Mouse (Mus musculus): ENCODE measurements around the gene Car6. TPM values are rescaled to one million over a fixed set of nuclear protein-coding genes. Genes with fewer than 3 reads are reported as not detected.

The Car6 gene
- 0.15 TPM in 1 of 2 replicates, not detected in the other for polyA plus RNA-seq (2012; rRNA removed)

DNA sequence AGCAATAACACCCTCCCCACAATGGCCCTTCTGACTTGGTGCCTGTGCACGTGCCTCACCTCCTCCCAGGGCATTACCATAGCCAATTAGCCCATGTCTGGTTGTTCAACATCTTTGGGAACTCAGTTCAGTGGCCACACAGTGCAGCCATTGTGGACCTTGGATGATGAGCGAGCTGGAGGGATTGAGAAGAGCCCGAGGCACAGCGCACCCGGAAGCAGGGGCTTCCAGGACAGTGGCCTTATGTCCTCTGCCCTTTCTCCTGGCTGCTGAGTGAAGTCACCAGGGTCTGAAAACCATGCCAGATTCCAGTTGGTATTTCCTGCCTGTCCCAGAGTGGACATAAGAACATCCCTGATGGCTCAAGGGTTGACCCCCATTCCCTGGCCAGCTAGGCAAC is at the start of gene Car6:
Car6 (minus strand) TSS at position 101 of the 400 bp plus-strand sequence.
- DNase-seq (ENCODE audit: extremely low spot score in 1 of 2, low spot score in 1 of 2), result no peak

DNA sequence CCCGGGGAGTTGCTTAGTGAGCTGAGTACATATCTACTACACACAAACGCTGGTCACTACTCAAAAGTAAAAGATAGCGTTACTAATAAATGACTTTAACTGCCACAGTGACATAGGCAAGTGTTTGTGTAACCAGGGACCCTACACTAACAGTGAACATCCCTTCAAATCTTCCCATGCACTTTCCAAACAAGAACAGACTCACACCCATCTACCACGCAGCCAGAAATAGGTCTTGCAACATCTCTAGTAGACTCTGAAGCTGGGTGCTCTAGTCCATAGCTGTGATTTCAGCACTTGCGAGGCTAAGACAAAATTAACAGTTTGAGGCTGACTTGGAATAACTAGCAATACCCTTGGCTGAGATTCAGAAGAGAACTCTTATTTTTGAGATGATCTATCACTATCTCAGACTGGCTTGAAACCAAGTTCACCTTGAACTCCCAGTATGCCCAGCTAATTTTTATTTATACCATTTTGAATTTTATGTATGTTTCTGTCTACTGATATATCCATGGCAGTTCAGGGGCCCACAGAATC is 48.7 kb upstream of the Car6 start:
- DNase-seq (ENCODE audit: extremely low spot score in 1 of 2, low spot score in 1 of 2), result no peak

DNA sequence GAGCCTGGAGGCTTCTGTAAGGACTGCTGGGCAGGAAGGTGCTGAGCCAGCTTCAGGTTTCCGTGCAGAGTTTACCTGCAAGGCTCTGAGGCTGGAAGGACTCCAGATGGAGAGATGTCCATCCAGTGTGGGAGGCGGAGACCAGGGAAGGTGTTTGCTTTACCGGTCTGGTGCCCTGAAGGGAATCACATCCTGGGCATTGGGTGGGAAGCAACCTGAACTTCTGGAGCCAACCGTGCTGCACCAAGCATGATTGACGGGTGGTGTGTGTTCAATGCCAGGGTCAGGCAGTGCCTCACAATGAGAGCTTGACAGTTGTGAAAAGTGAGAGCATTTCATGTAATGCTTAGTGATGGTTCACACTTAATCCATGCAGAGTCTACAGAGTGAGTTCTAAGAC is 47.8 kb upstream of the Car6 start:
- DNase-seq (ENCODE audit: extremely low spot score in 1 of 2, low spot score in 1 of 2), result no peak

DNA sequence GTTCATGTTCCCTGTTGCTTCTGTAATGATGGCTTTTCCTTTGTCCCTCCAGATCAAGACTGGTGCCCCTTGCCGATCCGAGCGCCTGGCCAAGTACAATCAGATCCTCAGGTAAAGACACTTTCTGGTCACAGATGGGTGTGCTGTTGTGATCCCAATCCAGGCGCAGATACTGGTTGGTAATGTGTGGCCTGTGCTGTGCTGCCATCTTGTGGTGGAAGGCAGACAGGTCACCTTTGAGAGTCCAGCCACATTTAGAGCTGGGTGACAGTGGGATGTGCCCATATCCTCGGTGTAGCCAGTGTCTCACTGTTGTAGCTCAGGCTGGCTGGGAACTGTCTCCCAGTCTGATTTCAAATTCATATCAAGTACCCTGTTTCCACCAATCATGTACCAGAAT is 46.9 kb upstream of the Car6 start:
- peak in 1 of 2 experiments; percentile 85 for DNase-seq (ENCODE audit: extremely low spot score in 1 of 2, low spot score in 1 of 2)

DNA sequence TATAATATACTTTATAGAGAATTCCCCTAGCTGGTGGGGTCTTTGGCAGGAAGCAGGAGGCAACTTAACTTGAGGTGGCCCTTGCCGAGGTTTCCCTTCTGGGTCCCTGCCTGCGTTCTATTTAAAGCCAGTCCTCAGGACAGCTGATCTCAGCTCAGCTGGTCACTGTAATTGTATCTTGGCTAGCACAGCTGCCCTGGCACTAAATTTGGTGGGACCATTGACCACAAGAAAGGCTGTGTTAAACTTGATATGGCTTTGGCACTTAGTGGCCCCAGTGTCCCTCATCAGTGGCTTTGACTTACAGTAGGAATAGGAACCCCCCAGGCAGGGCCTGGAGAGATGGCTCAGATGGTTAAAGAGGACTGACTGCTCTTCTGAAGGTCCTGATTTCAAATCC is 44.7 kb upstream of the Car6 start:
- no peak for DNase-seq (ENCODE audit: extremely low spot score in 1 of 2, low spot score in 1 of 2)

DNA sequence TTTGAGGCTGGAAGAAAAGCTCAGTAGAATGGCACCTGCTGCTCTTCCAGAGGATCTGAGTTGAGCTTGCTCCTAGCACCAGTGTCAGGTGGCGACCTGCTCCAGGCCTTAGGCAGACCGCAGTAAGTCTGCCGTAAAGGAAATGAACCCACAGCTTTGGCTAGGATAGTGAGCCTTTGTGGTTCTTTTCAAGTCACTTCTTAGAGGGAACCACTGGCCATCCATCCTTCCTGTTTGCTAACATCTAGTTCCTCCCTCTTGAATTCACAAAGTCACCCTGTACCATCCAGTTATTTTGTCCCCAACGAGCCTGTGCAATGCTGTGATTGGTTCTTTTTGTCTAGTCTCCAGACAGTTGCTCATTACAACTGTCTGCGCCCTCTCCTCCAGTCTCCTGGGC is 41.6 kb upstream of the Car6 start:
- DNase-seq (ENCODE audit: extremely low spot score in 1 of 2, low spot score in 1 of 2), result no peak

DNA sequence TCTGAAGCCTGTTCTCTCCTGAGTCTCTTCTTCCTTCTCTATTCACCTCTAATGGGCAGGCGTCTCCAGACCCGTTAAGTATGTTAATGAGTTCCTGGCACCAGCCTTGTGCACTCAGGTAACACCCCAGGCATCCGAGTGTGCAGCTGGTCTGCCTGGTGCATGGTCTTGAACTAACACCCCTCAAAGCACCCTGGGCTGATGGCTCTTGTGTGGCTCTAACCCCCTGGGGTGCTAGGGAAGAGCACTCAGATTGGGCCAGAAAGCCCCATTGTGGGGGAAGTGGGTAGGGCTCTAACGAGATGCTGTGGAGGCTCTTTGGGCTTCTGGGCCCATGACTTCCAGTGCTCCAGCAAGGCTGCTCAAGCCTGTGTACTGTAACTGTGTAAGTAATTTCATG is 40.6 kb upstream of the Car6 start:
- DNase-seq (ENCODE audit: extremely low spot score in 1 of 2, low spot score in 1 of 2), result no peak

DNA sequence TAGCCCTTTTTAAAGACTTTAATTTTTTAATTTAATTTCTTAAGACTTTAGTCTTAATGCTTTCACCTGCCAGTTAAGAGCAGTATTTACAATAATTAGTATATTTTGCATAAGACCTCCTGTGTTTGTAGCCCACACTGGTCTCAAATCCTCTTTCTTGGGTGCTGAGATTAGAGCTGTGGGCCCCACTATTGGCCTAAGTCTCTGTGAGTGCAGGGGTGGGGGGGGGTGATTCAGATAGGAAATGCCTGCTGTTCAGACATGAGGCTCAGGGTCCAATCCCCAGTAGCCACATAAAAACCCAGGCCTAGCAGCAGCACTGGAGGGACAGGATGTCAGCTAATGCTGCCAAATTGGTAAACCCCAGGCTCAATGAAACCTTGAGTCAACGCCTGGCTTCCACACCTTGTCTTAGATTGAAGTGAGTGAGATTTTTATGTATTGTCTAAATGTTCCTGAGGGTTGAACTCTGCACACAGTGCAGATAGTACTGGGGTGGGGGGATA is 39.3 kb upstream of the Car6 start:
- no peak for DNase-seq (ENCODE audit: extremely low spot score in 1 of 2, low spot score in 1 of 2)

DNA sequence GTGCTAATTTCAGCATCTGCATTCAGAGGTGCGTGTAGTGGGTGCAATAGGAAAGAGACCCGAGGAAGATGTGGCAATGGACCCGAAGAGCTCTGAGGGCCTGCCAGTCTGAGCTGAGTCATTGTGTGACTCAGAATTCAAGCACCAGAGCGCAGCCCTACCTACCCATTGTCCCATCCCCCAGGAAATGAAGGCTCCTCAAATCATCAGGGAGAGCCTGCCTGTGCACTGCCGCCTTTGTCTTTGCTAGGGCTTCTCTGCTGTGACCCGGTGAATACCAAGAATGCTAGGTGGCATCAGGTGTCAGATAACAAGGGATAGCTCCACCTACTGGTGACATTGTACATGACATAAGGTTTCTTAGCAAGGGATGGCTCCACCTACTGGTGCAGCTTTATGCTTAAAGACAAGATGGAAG is 38.8 kb upstream of the Car6 start:
- DNase-seq (ENCODE audit: extremely low spot score in 1 of 2, low spot score in 1 of 2), result peak in 1 of 2 experiments; percentile 95

DNA sequence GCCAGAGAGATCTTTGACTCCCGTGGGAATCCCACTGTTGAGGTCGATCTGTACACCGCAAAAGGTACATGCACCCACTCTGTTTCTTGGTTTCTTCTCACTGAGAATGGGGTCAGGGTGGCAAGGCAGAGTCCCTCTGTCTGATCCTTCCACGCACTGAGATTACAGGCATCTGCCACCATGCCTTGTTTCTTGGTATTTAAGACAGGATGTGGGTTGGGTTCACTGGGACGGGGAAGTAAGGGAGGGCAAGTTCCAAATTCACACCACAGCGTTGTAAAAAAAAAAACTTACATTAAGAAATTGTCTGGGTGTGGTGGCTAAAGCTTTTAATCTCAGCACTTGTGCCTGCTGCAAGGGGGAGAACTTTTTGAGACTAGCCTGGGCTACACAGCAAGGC is 38.4 kb upstream of the Car6 start:
- DNase-seq (ENCODE audit: extremely low spot score in 1 of 2, low spot score in 1 of 2), result no peak

DNA sequence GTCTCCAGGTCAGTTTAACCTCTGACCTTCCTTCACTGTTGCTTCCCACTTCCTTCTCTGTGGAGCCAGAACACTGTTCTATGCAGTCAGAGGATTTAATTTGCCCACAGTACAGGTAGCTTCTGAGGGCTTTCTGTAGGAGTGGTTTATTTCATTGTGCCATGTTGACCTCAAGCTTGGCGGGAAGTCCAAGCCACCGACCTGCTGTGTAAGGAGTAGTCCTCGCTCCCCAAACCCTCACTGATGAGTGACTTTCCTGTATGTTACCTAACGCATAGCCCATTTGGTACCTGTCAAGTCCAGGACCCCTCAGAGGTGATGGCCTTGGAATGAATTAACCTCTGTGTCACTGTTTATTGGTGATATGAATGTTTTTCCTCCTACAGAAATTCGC is 38.0 kb upstream of the Car6 start:
- DNase-seq (ENCODE audit: extremely low spot score in 1 of 2, low spot score in 1 of 2), result no peak

DNA sequence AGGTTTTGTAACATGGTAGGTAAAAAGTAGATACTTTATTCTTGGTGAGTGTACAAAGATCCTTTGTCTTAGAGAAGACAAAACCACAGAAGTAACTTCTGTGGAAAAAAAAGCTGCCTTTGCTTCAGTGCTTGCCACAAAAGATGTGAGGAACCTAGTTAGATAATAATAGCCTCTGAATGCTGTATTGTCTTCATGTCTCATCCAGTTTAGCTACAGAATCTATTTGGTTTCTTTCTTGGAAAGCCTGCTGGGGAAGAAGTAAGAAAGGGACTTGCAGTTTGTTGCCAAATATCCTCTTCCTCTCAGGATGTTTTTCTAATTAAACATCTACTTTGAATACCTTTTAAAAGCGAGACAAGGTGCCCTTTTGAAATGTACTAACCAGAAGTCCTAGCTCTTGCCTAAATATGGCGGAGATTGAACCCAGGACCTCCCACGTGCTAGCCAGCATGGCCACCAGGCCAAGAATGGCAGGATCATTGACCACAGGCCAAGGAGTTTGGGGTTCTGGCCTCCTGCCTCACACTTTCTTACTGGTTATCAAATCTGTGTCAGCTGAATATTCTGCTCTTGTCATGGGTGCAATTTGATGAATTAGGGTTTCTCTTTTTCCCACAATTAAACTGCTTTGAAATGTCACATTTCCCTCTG is 37.4 kb upstream of the Car6 start:
- no peak for DNase-seq (ENCODE audit: extremely low spot score in 1 of 2, low spot score in 1 of 2)

DNA sequence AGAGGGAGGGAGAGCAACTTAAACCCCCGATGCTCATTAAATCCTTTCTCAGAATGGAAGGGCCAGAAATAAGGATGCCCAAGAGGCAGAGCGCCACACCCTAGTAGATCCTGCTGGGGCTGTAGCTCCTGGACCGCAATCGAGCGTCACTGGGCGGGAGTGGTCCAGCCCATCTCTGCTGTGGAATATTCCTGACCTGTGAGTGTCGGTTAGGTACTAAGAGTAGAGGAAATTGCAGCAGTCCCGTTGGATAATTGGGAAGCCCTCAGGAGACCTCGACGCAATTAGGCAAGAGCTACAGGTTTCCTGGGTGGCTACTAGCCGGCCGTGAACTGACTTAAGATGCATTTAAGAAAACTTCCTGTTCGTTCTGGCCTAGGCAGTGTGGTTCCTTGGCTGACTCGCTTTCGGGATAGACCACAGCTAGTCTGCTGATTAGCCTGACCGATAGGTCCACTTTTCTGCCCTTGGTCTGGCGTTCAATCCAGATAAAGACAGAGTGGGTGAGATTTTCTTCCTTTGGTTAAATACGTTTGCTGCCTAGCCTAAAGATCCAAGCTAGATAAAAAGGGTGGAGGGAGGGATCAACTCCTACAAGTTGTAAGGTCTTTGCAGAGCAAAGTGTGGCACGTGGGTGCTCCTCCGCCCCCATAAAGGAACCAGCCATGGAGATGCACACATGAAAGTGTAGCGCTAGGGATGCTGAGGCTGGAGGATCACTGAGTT is 36.7 kb upstream of the Car6 start:
- no peak for DNase-seq (ENCODE audit: extremely low spot score in 1 of 2, low spot score in 1 of 2)

DNA sequence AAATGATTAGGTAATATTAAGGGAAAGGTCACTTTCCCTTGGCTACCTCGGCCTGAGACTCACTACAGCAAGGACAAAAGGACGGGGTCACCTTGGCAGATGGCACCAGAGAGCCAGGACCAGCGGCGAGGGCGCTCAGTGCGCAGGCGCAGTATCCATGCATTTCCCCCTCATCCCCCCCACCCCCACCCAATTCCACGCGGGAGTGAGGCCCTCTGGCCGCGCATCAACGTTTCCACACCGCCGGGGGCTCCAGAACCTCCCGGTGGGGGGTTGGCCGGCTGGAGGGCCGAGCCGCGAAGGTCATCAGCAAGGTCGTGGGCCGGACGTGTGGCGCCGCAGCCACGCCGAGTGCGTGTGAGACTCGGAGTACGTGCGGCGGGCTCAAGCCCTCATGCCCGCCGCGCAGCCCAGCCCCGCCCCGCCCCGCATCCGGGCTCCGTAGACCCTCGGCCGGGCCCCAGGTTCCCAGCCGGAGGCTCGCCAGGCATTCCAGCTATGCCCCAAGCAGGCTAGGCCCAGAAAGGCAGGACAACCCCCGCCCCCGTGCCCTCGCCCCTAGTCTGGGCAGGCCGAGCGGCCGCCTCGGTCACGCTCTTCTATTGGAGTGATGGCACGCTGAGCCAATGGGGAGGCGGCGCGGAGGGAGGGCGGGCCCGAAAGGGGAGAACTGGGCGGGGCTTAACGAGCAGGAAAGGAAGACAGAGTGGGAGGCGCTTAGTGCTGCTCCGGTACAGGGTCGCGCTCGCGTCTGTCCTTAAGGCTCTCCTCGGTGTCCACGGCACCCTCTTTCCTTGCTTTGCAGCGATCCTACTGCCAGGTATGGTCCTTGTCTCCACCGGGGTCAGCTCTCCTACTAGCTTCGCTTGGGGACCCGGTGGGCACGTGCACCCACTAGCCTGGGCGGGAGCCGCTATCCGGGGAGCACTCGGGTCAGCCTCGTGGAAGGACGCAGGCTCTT is 35.7 kb upstream of the Car6 start, which contains the start of gene Eno1:
Eno1 (plus strand) TSS at position 201 of the 961 bp plus-strand sequence.
- DNase-seq (ENCODE audit: extremely low spot score in 1 of 2, low spot score in 1 of 2), result peak; percentile 87 to 98

DNA sequence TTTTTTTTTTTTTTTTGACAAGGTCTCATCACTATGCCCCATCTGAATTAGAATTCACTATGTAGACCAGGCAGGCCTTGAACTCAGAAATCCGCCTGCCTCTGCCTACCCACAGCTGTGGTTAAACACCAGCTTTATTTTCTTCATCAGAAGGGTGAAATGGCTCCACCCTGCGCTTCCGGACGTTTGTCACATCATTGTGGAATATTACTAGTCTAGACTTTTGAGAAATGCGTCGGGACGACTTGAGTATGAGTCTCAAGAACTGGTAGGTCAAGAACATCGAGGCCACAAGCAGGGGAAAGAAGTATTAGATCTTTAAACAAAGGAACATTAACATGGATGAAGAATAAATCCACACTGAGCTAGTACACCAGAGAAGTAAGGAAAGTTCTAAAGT is 34.9 kb upstream of the Car6 start:
- DNase-seq (ENCODE audit: extremely low spot score in 1 of 2, low spot score in 1 of 2), result no peak

DNA sequence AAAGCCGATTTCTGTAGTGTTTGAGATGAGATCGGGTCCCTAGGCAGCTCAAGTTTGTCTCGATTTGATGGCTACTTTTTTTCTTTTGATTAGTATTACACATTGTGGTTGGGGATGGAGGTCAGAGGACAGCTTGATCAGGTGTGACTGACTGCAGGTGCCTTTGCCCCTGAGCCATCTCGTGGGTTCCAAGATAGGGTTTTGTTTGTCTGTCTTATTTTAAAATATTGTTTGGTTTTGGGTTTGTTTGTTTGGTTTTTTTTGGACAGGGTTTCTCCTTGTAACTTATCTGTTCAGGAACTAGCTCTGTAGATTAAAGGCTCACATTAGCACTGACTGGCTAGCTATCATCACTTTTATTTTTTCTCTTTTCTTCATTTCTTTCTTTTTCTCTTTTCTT is 34.5 kb upstream of the Car6 start:
- DNase-seq (ENCODE audit: extremely low spot score in 1 of 2, low spot score in 1 of 2), result no peak

DNA sequence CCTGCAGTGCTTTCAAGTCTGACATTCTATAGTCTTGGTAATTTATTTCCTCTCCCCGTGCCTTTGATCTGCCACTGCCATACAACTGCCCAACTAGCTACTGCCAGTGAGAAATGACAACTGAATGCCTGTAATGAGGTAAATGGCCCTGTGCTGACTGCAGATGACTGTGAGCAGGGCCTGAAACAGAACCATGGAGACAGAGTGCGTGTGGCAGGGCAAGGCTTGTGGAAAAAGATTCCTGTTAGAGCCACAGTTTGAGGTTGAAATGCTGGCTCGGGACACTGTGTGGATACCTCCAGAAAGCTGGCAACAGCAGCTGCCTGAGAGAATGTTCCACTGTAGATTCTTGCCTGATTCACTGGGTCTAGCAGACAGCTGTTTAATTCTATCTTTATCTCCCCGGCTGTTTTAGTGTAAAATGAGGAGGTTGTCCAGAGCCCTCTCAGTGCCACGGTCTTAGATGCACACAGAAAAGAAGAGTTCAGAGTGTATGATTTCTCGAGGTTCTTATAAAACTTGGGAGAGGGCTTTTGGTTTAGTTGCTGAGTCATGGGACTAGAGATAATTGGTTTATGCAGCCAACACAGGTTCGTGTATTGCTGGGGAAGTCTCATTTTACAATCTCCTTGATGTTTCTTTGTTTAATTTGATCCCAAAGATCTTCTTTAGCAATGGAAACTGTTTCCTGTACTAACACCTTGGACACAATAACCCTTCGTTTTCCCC is 33.6 kb upstream of the Car6 start:
- no peak for DNase-seq (ENCODE audit: extremely low spot score in 1 of 2, low spot score in 1 of 2)

DNA sequence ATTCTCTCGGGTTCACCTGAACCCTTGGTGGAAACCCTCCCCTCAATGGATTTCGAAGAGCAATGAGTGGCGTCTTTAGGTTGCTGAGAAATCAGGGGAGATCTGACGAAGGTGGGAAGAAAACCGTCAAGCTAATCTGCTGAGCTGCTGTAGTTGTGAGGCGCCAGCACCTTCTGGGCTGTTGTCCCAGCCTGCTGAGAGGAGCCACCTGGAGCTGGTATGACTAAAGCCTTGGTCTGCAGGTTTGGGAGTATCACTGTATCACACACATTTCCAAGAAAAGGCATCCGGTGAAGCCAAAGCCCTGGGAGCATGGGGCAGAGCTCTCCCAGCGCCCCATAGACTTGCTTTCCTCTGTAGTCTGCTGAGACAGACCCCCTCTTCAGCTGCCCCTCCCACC is 30.7 kb upstream of the Car6 start:
- DNase-seq (ENCODE audit: extremely low spot score in 1 of 2, low spot score in 1 of 2), result no peak

DNA sequence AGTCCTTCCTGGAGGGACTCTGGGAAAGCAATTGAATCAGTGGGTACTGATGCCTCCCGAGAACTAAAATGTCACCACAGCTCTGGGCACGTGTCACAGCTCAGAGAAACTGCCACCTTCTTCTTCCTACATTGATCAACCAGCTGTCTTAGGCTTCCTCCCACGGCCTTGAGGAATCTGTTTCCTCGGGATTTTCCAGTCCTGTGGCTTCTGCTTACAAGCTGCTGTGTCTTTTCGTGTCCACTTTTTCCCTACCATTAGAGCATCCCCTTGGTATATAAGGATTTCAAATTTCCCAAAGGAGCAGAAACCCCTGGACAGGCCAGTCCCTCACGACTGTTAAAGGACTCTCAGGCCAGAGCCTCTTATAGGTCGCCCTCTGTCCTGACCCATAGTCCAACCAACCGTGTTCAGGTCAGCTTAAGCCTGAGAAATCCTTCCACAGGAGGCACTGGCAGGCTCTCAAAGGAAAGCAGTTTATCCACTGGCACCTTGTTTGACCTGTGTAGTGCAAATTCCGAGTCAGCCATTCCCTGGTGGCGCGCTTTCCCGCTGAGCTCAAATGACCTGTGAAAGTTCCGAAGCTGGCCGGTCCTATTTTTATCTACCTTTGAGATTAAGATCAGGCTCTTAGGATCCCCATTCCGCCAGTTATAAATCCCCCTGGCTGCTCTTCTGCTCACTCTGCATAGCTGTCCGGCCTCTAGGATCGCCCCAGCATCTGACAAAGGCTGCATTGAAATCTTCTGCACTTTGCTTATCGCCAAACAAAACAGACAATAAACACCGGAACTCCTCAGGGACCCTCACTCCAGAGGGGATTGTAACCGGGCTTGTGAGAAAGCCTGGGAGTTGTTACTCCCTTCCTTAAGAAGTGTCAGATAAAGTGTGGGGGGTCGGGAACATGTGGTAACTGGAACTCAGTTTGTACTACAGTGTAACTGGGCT is 29.6 kb upstream of the Car6 start:
- peak; percentile 82 to 84 for DNase-seq (ENCODE audit: extremely low spot score in 1 of 2, low spot score in 1 of 2)

Measured in frontal cortex, adult 2 months (tissue).